Mouse (Mus musculus) CH12.LX (cell line): Measurements from ENCODE around the gene Slc48a1. TPM values are rescaled to one million over a fixed set of nuclear protein-coding genes. Genes with fewer than 3 reads are reported as not detected.
A peak's percentile ranks its signal among the peaks of the same experiment; 100 is the strongest.

ENCODE experiments used
- DNase-seq: peaks from one replicate; pipeline ENCODE4 v3.0.0-alpha.2; 2013; ENCODE audit errors: extremely low read depth
- H3K27ac ChIP-seq: 2 replicates; pipeline ENCODE4 v1.5.1; 2012; ENCODE audit warnings: low read depth, mild to moderate bottlenecking, control low read depth, moderate library complexity; ENCODE audit not compliant: insufficient read depth
- H3K27me3 ChIP-seq: replicated peaks from 2 replicates; pipeline ENCODE3; 2012; ENCODE audit warnings: inconsistent platforms
- H3K36me3 ChIP-seq, 2 experiments: replicated peaks in 1 of 2; 2 replicates each; pipeline versions ENCODE3 to v1.6.1; 2012; ENCODE audit warnings: inconsistent platforms in 1 of 2, low read length in 1 of 2, mild to moderate bottlenecking in 1 of 2, mixed read lengths in 1 of 2, moderate library complexity in 1 of 2; ENCODE audit not compliant: control insufficient read depth in 1 of 2, insufficient read depth in 1 of 2
- H3K4me1 ChIP-seq, 2 experiments: 2 replicates each; pipeline ENCODE4 v1.6.1; 2012; ENCODE audit warnings: inconsistent platforms in 1 of 2, moderate library complexity in 1 of 2; ENCODE audit not compliant: insufficient read depth in 2 of 2, control insufficient read depth in 1 of 2
- H3K4me2 ChIP-seq: 2 replicates; pipeline ENCODE4 v1.6.1; 2012; ENCODE audit warnings: low read depth, mild to moderate bottlenecking, control low read depth; ENCODE audit not compliant: poor library complexity, insufficient read depth, severe bottlenecking
- H3K4me3 ChIP-seq, 3 experiments: fragments of 150-350 bp in 1 of 3; sonication (generic) in 1 of 3; replicated peaks in 1 of 3; 2 replicates each; pipeline versions ENCODE3 to v1.5.1; 2011 to 2012; ENCODE audit warnings: low read depth in 2 of 3, low read length in 2 of 3, mild to moderate bottlenecking in 2 of 3, moderate library complexity in 2 of 3, control low read depth in 1 of 3, improper control_type of control experiment in 1 of 3, inconsistent platforms in 1 of 3, mixed read lengths in 1 of 3; ENCODE audit not compliant: poor library complexity in 1 of 3
- H3K79me2 ChIP-seq: replicated peaks from 2 replicates; pipeline ENCODE4 v1.6.1; 2012; ENCODE audit warnings: mild to moderate bottlenecking, moderate library complexity; ENCODE audit not compliant: control insufficient read depth, poor library complexity, insufficient read depth, severe bottlenecking; ENCODE audit errors: extremely low read depth
- H3K9ac ChIP-seq: 2 replicates; pipeline ENCODE4 v1.6.1; 2012; ENCODE audit warnings: low read depth, mild to moderate bottlenecking, control low read depth, moderate library complexity; ENCODE audit not compliant: insufficient read depth
- H3K9me3 ChIP-seq: replicated peaks from 2 replicates; pipeline ENCODE3; 2012; ENCODE audit warnings: low read length, inconsistent platforms, mixed read lengths
- CTCF ChIP-seq, 2 experiments: IDR thresholded peaks in 1 of 2; conservative IDR thresholded peaks in 1 of 2; 2 replicates each; pipeline ENCODE4 v1.5.1; 2011 to 2012; ENCODE audit warnings: low read depth in 2 of 2, low read length in 2 of 2, improper control_type of control experiment in 1 of 2, inconsistent platforms in 1 of 2, mild to moderate bottlenecking in 1 of 2, moderate library complexity in 1 of 2
- EP300 ChIP-seq: IDR thresholded peaks from 2 replicates; pipeline ENCODE4 v1.6.1; 2011; ENCODE audit warnings: low read length, improper control_type of control experiment
- IRF4 ChIP-seq: IDR thresholded peaks from 2 replicates; pipeline ENCODE4 v1.6.1; 2014; ENCODE audit warnings: low read depth, mild to moderate bottlenecking, inconsistent platforms, low read length, improper control_type of control experiment
- JUN ChIP-seq: IDR thresholded peaks from 2 replicates; pipeline ENCODE4 v1.6.1; 2011; ENCODE audit warnings: low read depth, mild to moderate bottlenecking, low read length, improper control_type of control experiment, moderate library complexity; ENCODE audit not compliant: insufficient read depth
- JUND ChIP-seq: conservative IDR thresholded peaks from 2 replicates; pipeline ENCODE4 v1.6.1; 2011; ENCODE audit warnings: low read depth, low read length, improper control_type of control experiment
- KAT2A ChIP-seq: IDR thresholded peaks from 2 replicates; pipeline ENCODE4 v1.6.1; 2012; ENCODE audit warnings: low read length, improper control_type of control experiment, inconsistent platforms; ENCODE audit not compliant: insufficient replicate concordance
- MAFK ChIP-seq: IDR thresholded peaks from 2 replicates; pipeline ENCODE4 v1.6.1; 2011; ENCODE audit warnings: low read length, improper control_type of control experiment; ENCODE audit not compliant: insufficient replicate concordance
- MAZ ChIP-seq: IDR thresholded peaks from 2 replicates; pipeline ENCODE4 v1.6.1; 2012; ENCODE audit warnings: low read depth, mild to moderate bottlenecking, inconsistent platforms, low read length, improper control_type of control experiment, moderate library complexity
- MEF2A ChIP-seq: IDR thresholded peaks from 2 replicates; pipeline ENCODE4 v1.6.1; 2014; ENCODE audit warnings: low read depth, mild to moderate bottlenecking, inconsistent platforms, low read length, improper control_type of control experiment, borderline replicate concordance
- MXI1 ChIP-seq: IDR thresholded peaks from 2 replicates; pipeline ENCODE4 v1.6.1; 2011; ENCODE audit warnings: mild to moderate bottlenecking, low read depth, low read length, improper control_type of control experiment
- NELFE ChIP-seq: IDR thresholded peaks from 2 replicates; pipeline ENCODE4 v1.6.1; 2011; ENCODE audit warnings: low read depth, low read length, improper control_type of control experiment
- POLR2A ChIP-seq: IDR thresholded peaks from 2 replicates; pipeline ENCODE4 v1.6.1; 2011; ENCODE audit warnings: low read depth, mild to moderate bottlenecking, improper control_type of control experiment, low read length
- POLR2AphosphoS2 ChIP-seq: IDR thresholded peaks from 2 replicates; pipeline ENCODE4 v1.6.1; 2011; ENCODE audit warnings: low read depth, low read length, improper control_type of control experiment
- RAD21 ChIP-seq: IDR thresholded peaks from 2 replicates; pipeline ENCODE4 v1.6.1; 2011; ENCODE audit warnings: low read depth, mild to moderate bottlenecking, low read length, improper control_type of control experiment, moderate library complexity
- SIN3A ChIP-seq: IDR thresholded peaks from 2 replicates; pipeline ENCODE4 v1.6.1; 2012; ENCODE audit warnings: low read length, improper control_type of control experiment, inconsistent platforms
- SMC3 ChIP-seq: IDR thresholded peaks from 2 replicates; pipeline ENCODE4 v1.6.1; 2011; ENCODE audit warnings: low read depth, low read length, improper control_type of control experiment
- TBP ChIP-seq: conservative IDR thresholded peaks from 2 replicates; pipeline ENCODE4 v1.6.1; 2011; ENCODE audit warnings: low read depth, low read length, improper control_type of control experiment
- TCF12 ChIP-seq: IDR thresholded peaks from 2 replicates; pipeline ENCODE4 v1.6.1; 2014; ENCODE audit warnings: low read depth, mild to moderate bottlenecking, inconsistent platforms, low read length, improper control_type of control experiment
- UBTF ChIP-seq: IDR thresholded peaks from 2 replicates; pipeline ENCODE4 v1.6.1; 2012; ENCODE audit warnings: low read depth, mild to moderate bottlenecking, inconsistent platforms, low read length, improper control_type of control experiment, moderate library complexity
- ZMIZ1 ChIP-seq: IDR thresholded peaks from 2 replicates; pipeline ENCODE4 v1.6.1; 2012; ENCODE audit warnings: low read depth, mild to moderate bottlenecking, inconsistent platforms, low read length, improper control_type of control experiment
- dilution Hi-C: fragments of 300-500 bp; cut with MboI; formaldehyde crosslinking; loops from 2 replicates; pipeline ENCODE4 v1.14.3; 2020; ENCODE audit warnings: low sequenced_read_pairs; ENCODE audit not compliant: extremely low pct_unique_long_range_greater_than_20kb, extremely low pct_ligation_motif_present
- in situ Hi-C: fragments of 300-500 bp; cut with MboI; formaldehyde crosslinking; loops from 3 replicates; pipeline ENCODE4 v1.14.3; 2019; ENCODE audit warnings: low sequenced_read_pairs, low pct_ligation_motif_present, low pct_unique_long_range_greater_than_20kb, mixed read lengths
- polyA plus RNA-seq: library from polyadenylated mRNA; unstranded; fragments of >175 nt; gene quantifications from 2 replicates; pipeline ENCODE4 v1.2.1, GENCODE M21; 2012; ENCODE audit warnings: low read depth; ENCODE audit not compliant: insufficient read length
- total RNA-seq, 2 experiments: library from RNA; depleted of rRNA; stranded (reverse); fragments of 300-350 nt in 1 of 2; fragments of >200 nt in 1 of 2; gene quantifications; 2 replicates each; pipeline ENCODE4 v1.2.3; 2012 to 2014

The Slc48a1 gene
- total and polyA plus RNA-seq, 3 experiments, result 23.2 to 56.0 (median 39.4) TPM

- DNase-seq, result no peak
- in situ Hi-C loops (no loop called here), dilution Hi-C loops (loop anchor here (25.0 kb wide), 1 partner anchor 175 kb away; the partner anchor contains the start of gene Tmem106c)
- Histone ChIP-seq H3K36me3 (peaks cover 24 to 50% of the 10 kb centered on the region in 2 experiments), H3K9ac (no peak overlapping the region), H3K9me3 (no peaks in the 10 kb centered on the region), H3K27ac (peak overlapping the region; percentile 30), H3K27me3 (no peaks in the 10 kb centered on the region), H3K4me1 (peaks cover 21 to 67% of the 10 kb centered on the region in 2 experiments), H3K4me2 (peak overlapping the region; percentile 37), H3K79me2 (peaks cover 9% of the 10 kb centered on the region), H3K4me3 (no peak overlapping the region)
- TF ChIP-seq TCF12 (no peak), NELFE (no peak), MAZ (no peak), POLR2AphosphoS2 (no peak; the same call in 1 of the 2 replicates), JUN (no peak), SMC3 (no peak), ZMIZ1 (no peak), MXI1 (no peak), MAFK (no peak), IRF4 (no peak), EP300 (no peak), SIN3A (no peak), JUND (no peak), KAT2A (no peak), CTCF (conservative IDR thresholded peaks at IDR 0.05 in 1 of 2, IDR thresholded peaks at IDR 0.05 in 1 of 2; ENCODE audit: low read depth in 2 of 2, low read length in 2 of 2) (no peak), POLR2A (no peak), MEF2A (no peak), UBTF (no peak), TBP (no peak), RAD21 (no peak)
Observed at GRCm38 (mm10) chr15:97787148-97787798, 9.0 kb downstream of the Slc48a1 start.
